In the genomic region with DNA sequence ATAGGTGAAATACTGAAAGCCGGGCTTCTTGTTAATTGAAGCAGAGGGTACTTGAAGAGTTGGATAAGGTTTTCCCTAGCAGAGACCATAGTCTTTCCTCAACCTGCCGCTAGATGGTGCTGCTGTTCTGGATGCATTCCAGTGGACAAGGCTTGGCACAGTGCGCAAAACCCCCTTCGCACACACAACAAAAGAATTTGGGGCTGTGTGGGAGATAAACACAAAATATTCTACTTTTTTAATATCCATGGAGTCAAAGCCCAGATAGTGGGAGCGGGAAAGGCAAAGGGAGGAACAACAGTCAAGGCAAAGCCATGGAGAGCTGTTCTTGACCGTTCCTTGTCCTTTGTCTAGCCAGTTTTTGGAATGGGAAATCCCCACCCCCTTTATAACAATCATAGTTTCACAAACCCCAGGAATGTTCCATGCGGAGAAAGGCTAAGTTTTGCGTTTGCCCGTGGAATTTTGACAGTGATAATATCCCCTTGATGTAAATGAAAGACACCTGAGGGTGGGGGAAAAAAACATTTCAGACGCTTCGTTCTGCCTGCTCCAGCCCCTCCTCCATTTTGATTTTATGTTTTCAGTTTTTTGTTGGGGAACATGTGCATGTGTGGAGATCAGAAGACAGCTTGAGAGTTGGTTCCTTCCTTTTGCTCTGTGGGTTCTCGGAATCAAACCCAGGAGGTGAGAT, we compare ENCODE assay signal across 8 mouse cellular contexts. TPM values are rescaled to one million over a fixed set of nuclear protein-coding genes. Genes with fewer than 3 reads are reported as not detected.
DNase-seq lines count a peak whose midpoint lies in the region; ATAC-seq lines count a peak whose summit lies in the region.

No protein-coding gene starts in this region.

- H3K9me3 ChIP-seq in forebrain, embryonic 10.5 days = no peaks in the 10 kb centered on the region
- no peaks in the 10 kb centered on the region for H3K9me3 ChIP-seq in heart, embryonic 16.5 days (replicated peaks; ENCODE audit: control insufficient read depth, low read length)
- H3K9me3 ChIP-seq in liver, embryonic 15.5 days (replicated peaks) = no peaks in the 10 kb centered on the region
- no peaks in the 10 kb centered on the region for H3K9me3 ChIP-seq in neural tube, embryonic 13.5 days

- 30% methylated on average over 12 of the region's 12 CpGs for WGBS in forebrain, embryonic 10.5 days
- WGBS in heart, embryonic 16.5 days = 22% methylated on average over 12 of the region's 12 CpGs
- WGBS in liver, embryonic 15.5 days (ENCODE audit: insufficient replicate concordance) = 28% methylated on average over 12 of the region's 12 CpGs
- WGBS in neural tube, embryonic 13.5 days = 25% methylated on average over 12 of the region's 12 CpGs

- H3K36me3 ChIP-seq in forebrain, embryonic 10.5 days (replicated peaks) = peaks cover 26% of the 10 kb centered on the region
- H3K36me3 ChIP-seq in heart, embryonic 16.5 days (ENCODE audit: control insufficient read depth, insufficient read depth) = peaks cover 12% of the 10 kb centered on the region
- H3K36me3 ChIP-seq in liver, embryonic 15.5 days (replicated peaks) = peaks cover 23% of the 10 kb centered on the region
- peaks cover 21% of the 10 kb centered on the region for H3K36me3 ChIP-seq in neural tube, embryonic 13.5 days

- peaks cover 61% of the 10 kb centered on the region for H3K4me1 ChIP-seq in forebrain, embryonic 10.5 days
- peaks cover 31% of the 10 kb centered on the region for H3K4me1 ChIP-seq in heart, embryonic 16.5 days (ENCODE audit: control insufficient read depth, insufficient read depth, low read length)
- H3K4me1 ChIP-seq in liver, embryonic 15.5 days (replicated peaks) = peaks cover 69% of the 10 kb centered on the region
- H3K4me1 ChIP-seq in neural tube, embryonic 13.5 days (replicated peaks) = peaks cover 55% of the 10 kb centered on the region

- H3K27me3 ChIP-seq in forebrain, embryonic 10.5 days (ENCODE audit: poor library complexity, severe bottlenecking) = 0 out of 2 replicates have a peak, but pooled peaks cover 13% of the 10 kb centered on the region
- no peaks in the 10 kb centered on the region for H3K27me3 ChIP-seq in heart, embryonic 16.5 days (ENCODE audit: control insufficient read depth, insufficient read depth, low read length)
- H3K27me3 ChIP-seq in liver, embryonic 15.5 days = no peaks in the 10 kb centered on the region
- H3K27me3 ChIP-seq in neural tube, embryonic 13.5 days = no peaks in the 10 kb centered on the region

- H3K4me3 ChIP-seq in forebrain, embryonic 10.5 days = peak overlapping the region; percentile 70
- H3K4me3 ChIP-seq in heart, embryonic 16.5 days (ENCODE audit: low read length) = peak overlapping the region; percentile 90
- peak overlapping the region; percentile 86 for H3K4me3 ChIP-seq in liver, embryonic 15.5 days (replicated peaks)
- H3K4me3 ChIP-seq in neural tube, embryonic 13.5 days = peak overlapping the region; percentile 5; the same call in 1 of the 2 replicates

- H3K9ac ChIP-seq in heart, embryonic 16.5 days (ENCODE audit: low read length) = peak overlapping the region; percentile 56
- no peak overlapping the region for H3K9ac ChIP-seq in liver, embryonic 15.5 days
- peak overlapping the region; percentile 84 for H3K9ac ChIP-seq in neural tube, embryonic 13.5 days

- 0 out of 2 replicates have a peak, but pooled peaks have one; percentile 33 for ATAC-seq in heart, embryonic 16.5 days (replicated peaks; ENCODE audit: extremely low read depth, insufficient read depth, low FRiP score)
- ATAC-seq in liver, embryonic 15.5 days (ENCODE audit: insufficient read depth) = no peak
- no peak; the same call in 1 of the 2 replicates for ATAC-seq in neural tube, embryonic 13.5 days (ENCODE audit: low read depth)

- peak overlapping the region; percentile 91 for H3K27ac ChIP-seq in forebrain, embryonic 10.5 days
- peak overlapping the region; percentile 97 for H3K27ac ChIP-seq in heart, embryonic 16.5 days (ENCODE audit: low read length)
- 0 out of 2 replicates have a peak overlapping the region, but pooled peaks have one; percentile 93 for H3K27ac ChIP-seq in liver, embryonic 15.5 days (replicated peaks)
- peak overlapping the region; percentile 92 for H3K27ac ChIP-seq in neural tube, embryonic 13.5 days (replicated peaks)

- H3K4me2 ChIP-seq in heart, embryonic 16.5 days (ENCODE audit: low read depth, low read length) = peak overlapping the region; percentile 78
- peak overlapping the region; percentile 88 for H3K4me2 ChIP-seq in liver, embryonic 15.5 days
- peak overlapping the region; percentile 99 for H3K4me2 ChIP-seq in neural tube, embryonic 13.5 days

- DNase-seq in CD4-positive, CD25-positive, alpha-beta regulatory T cell, adult 2 months (ENCODE audit: low read depth, low spot score) = peak; percentile 93
- peak; percentile 77 for DNase-seq in brain, embryonic 18.5 days (ENCODE audit: low read depth, low spot score)
- peak; percentile 88 for DNase-seq in forebrain, embryonic 10.5 days (ENCODE audit: extremely low spot score, low spot score)
- DNase-seq in kidney, postnatal 36 days = peak; percentile 89 to 95
- peak; percentile 64 for DNase-seq in telencephalon, adult 2 months (ENCODE audit: low read depth, low spot score)

RNA-seq across cellular contexts. Expression of gene Senp3, which starts 1.1 kb away (rescaled TPM):
- 127 and 128 TPM in 2 replicates for polyA plus RNA-seq in forebrain, embryonic 10.5 days (2016; fragmentation: Nextera tagmentation; extraction: Ambion mirVana)
- polyA plus RNA-seq in heart, embryonic 16.5 days (2015; fragmentation: Nextera tagmentation; extraction: Ambion mirVana) = 55.8 and 58.0 TPM in 2 replicates
- polyA plus RNA-seq in liver, embryonic 15.5 days (2015; fragmentation: Nextera tagmentation; extraction: Ambion mirVana) = 23.9 and 27.2 TPM in 2 replicates
- 99.8 and 105 TPM in 2 replicates for polyA plus RNA-seq in neural tube, embryonic 13.5 days (2015; fragmentation: Nextera tagmentation; extraction: Ambion mirVana)

RNA-seq across cellular contexts. Expression of gene Tnfsf13, which starts 2.6 kb away (rescaled TPM):
- 0.20 TPM in 1 of 2 replicates, not detected in the other for polyA plus RNA-seq in forebrain, embryonic 10.5 days (2016; fragmentation: Nextera tagmentation; extraction: Ambion mirVana)
- 0.45 and 0.85 TPM in 2 replicates for polyA plus RNA-seq in heart, embryonic 16.5 days (2015; fragmentation: Nextera tagmentation; extraction: Ambion mirVana)
- 0.15 and 0.64 TPM in 2 replicates for polyA plus RNA-seq in liver, embryonic 15.5 days (2015; fragmentation: Nextera tagmentation; extraction: Ambion mirVana)
- polyA plus RNA-seq in neural tube, embryonic 13.5 days (2015; fragmentation: Nextera tagmentation; extraction: Ambion mirVana) = 0.74 and 0.77 TPM in 2 replicates

RNA-seq across cellular contexts. Expression of gene Eif4a1, which starts 10.8 kb away (rescaled TPM):
- 725 and 747 TPM in 2 replicates for polyA plus RNA-seq in forebrain, embryonic 10.5 days (2016; fragmentation: Nextera tagmentation; extraction: Ambion mirVana)
- polyA plus RNA-seq in heart, embryonic 16.5 days (2015; fragmentation: Nextera tagmentation; extraction: Ambion mirVana) = 337 and 346 TPM in 2 replicates
- polyA plus RNA-seq in liver, embryonic 15.5 days (2015; fragmentation: Nextera tagmentation; extraction: Ambion mirVana) = 228 and 232 TPM in 2 replicates
- 525 and 528 TPM in 2 replicates for polyA plus RNA-seq in neural tube, embryonic 13.5 days (2015; fragmentation: Nextera tagmentation; extraction: Ambion mirVana)

RNA-seq across cellular contexts. Expression of gene Tnfsf12, which starts 12.7 kb away (rescaled TPM):
- polyA plus RNA-seq in forebrain, embryonic 10.5 days (2016; fragmentation: Nextera tagmentation; extraction: Ambion mirVana) = 1.1 and 1.6 TPM in 2 replicates
- 5.9 and 7.8 TPM in 2 replicates for polyA plus RNA-seq in heart, embryonic 16.5 days (2015; fragmentation: Nextera tagmentation; extraction: Ambion mirVana)
- polyA plus RNA-seq in liver, embryonic 15.5 days (2015; fragmentation: Nextera tagmentation; extraction: Ambion mirVana) = 2.1 and 2.6 TPM in 2 replicates
- polyA plus RNA-seq in neural tube, embryonic 13.5 days (2015; fragmentation: Nextera tagmentation; extraction: Ambion mirVana) = 3.3 and 3.5 TPM in 2 replicates

RNA-seq across cellular contexts. Expression of gene Tnfsfm13, which starts 12.9 kb away (rescaled TPM):
- 0.44 and 0.55 TPM in 2 replicates for polyA plus RNA-seq in forebrain, embryonic 10.5 days (2016; fragmentation: Nextera tagmentation; extraction: Ambion mirVana)
- 3.1 and 3.5 TPM in 2 replicates for polyA plus RNA-seq in heart, embryonic 16.5 days (2015; fragmentation: Nextera tagmentation; extraction: Ambion mirVana)
- polyA plus RNA-seq in liver, embryonic 15.5 days (2015; fragmentation: Nextera tagmentation; extraction: Ambion mirVana) = 0.85 and 0.89 TPM in 2 replicates
- polyA plus RNA-seq in neural tube, embryonic 13.5 days (2015; fragmentation: Nextera tagmentation; extraction: Ambion mirVana) = 1.4 and 1.8 TPM in 2 replicates

Comparison
In these comparisons a context has a peak if more than half of its experiments do, and no peak if none do; other contexts are left out.
1. H3K4me3 ChIP-seq: peak in every context shown above with its lines; median percentile 90 in heart, embryonic 16.5 days; 86 in liver, embryonic 15.5 days; 70 in forebrain, embryonic 10.5 days; 5 in neural tube, embryonic 13.5 days.